Mouse (Mus musculus) subcutaneous adipose tissue, adult 2 months (tissue): ENCODE data around the gene Fut1. TPM values are rescaled to one million over a fixed set of nuclear protein-coding genes. Genes with fewer than 3 reads are reported as not detected.

Experiments
- polyA plus RNA-seq: library from polyadenylated mRNA; depleted of rRNA; stranded (reverse); fragments of >200 nt; gene quantifications from 2 replicates; pipeline ENCODE4 v1.2.3, GENCODE M21; 2012; ENCODE audit warnings: low replicate concordance; rRNA removed

Fut1 gene
- 0.07 and 0.24 TPM in 2 replicates for polyA plus RNA-seq

GRCm38 (mm10) chr7:45617042-45617695, at the start of gene Fut1:
Gene Fut1 (plus strand): TSS chr7:45617289.

GRCm38 (mm10) chr7:45570103-45570741, 46.9 kb upstream of the Fut1 start, which contains the start of gene Bcat2:
Gene Bcat2 (plus strand): TSS chr7:45570153.

GRCm38 (mm10) chr7:45621443-45621842, 4.4 kb downstream of the Fut1 start, which contains the start of gene Izumo1:
Gene Izumo1 (plus strand): TSS chr7:45621811.

GRCm38 (mm10) chr7:45627261-45627660, 10.2 kb downstream of the Fut1 start, which contains the start of gene Rasip1:
Gene Rasip1 (plus strand): TSS chr7:45627488.

GRCm38 (mm10) chr7:45639561-45640027, 22.5 kb downstream of the Fut1 start, which contains the start of gene Mamstr:
Gene Mamstr (plus strand): TSS chr7:45639977.

GRCm38 (mm10) chr7:45666161-45666560, 49.1 kb downstream of the Fut1 start, which contains the start of gene Fut2:
Gene Fut2 (minus strand): TSS chr7:45666394.

Other genes with a start within 250 kb of the Fut1 start
- gene Lin7b, start 246.7 kb upstream of the Fut1 start, polyA plus RNA-seq = 4.4 and 34.4 TPM in 2 replicates
- 195 and 299 TPM in 2 replicates for gene Snrnp70, start 221.5 kb upstream of the Fut1 start, polyA plus RNA-seq
- gene Kcna7, start 211.6 kb upstream of the Fut1 start, polyA plus RNA-seq = 0.07 and 0.18 TPM in 2 replicates
- 0.13 and 1.2 TPM in 2 replicates for gene Ntf5, start 203.6 kb upstream of the Fut1 start, polyA plus RNA-seq
- gene Lhb, start 196.5 kb upstream of the Fut1 start, polyA plus RNA-seq = not detected in 2 replicates
- gene Gys1, start 182.4 kb upstream of the Fut1 start, polyA plus RNA-seq = 95.5 and 128 TPM in 2 replicates
- 41.3 and 83.3 TPM in 2 replicates for gene Ruvbl2, start 179.2 kb upstream of the Fut1 start, polyA plus RNA-seq
- 2,999 and 3,958 TPM in 2 replicates for gene Ftl1, start 157.4 kb upstream of the Fut1 start, polyA plus RNA-seq
- 94.4 and 133 TPM in 2 replicates for gene Bax, start 150.4 kb upstream of the Fut1 start, polyA plus RNA-seq
- gene Tulp2, start 135.4 kb upstream of the Fut1 start, polyA plus RNA-seq = 0.20 and 0.76 TPM in 2 replicates
- gene Gm45808, start 130.5 kb upstream of the Fut1 start, polyA plus RNA-seq = 5.0 and 20.5 TPM in 2 replicates
- gene Dhdh, start 128.5 kb upstream of the Fut1 start, polyA plus RNA-seq = 21.6 and 53.7 TPM in 2 replicates
- 427 and 466 TPM in 2 replicates for gene Nucb1, start 106.9 kb upstream of the Fut1 start, polyA plus RNA-seq
- gene Ppp1r15a, start 91.0 kb upstream of the Fut1 start, polyA plus RNA-seq = 26.7 and 32.6 TPM in 2 replicates
- gene Plekha4, start 91.0 kb upstream of the Fut1 start, polyA plus RNA-seq = 12.8 and 21.4 TPM in 2 replicates
- 3.1 and 7.0 TPM in 2 replicates for gene Hsd17b14, start 62.4 kb upstream of the Fut1 start, polyA plus RNA-seq
- gene Bcat2, start 47.1 kb upstream of the Fut1 start, polyA plus RNA-seq = 143 and 215 TPM in 2 replicates
- 0.78 and 1.8 TPM in 2 replicates for gene Fgf21, start 1.8 kb upstream of the Fut1 start, polyA plus RNA-seq
- gene Izumo1, start 4.5 kb downstream of the Fut1 start, polyA plus RNA-seq = 0.41 and 1.0 TPM in 2 replicates
- gene Rasip1, start 10.2 kb downstream of the Fut1 start, polyA plus RNA-seq = 38.6 and 65.4 TPM in 2 replicates
- 7.2 and 11.2 TPM in 2 replicates for gene Mamstr, start 22.7 kb downstream of the Fut1 start, polyA plus RNA-seq
- 0.03 and 21.7 TPM in 2 replicates for gene Fut2, start 49.1 kb downstream of the Fut1 start, polyA plus RNA-seq
- not detected in 2 replicates for gene Ntn5, start 66.7 kb downstream of the Fut1 start, polyA plus RNA-seq
- gene Sec1, start 77.1 kb downstream of the Fut1 start, polyA plus RNA-seq = 0.23 and 0.30 TPM in 2 replicates
- gene Car11, start 82.6 kb downstream of the Fut1 start, polyA plus RNA-seq = 17.8 and 42.8 TPM in 2 replicates
- gene Dbp, start 87.8 kb downstream of the Fut1 start, polyA plus RNA-seq = 63.6 and 77.9 TPM in 2 replicates
- 753 and 1,942 TPM in 2 replicates for gene Rpl18, start 98.2 kb downstream of the Fut1 start, polyA plus RNA-seq
- gene Sphk2, start 100.7 kb downstream of the Fut1 start, polyA plus RNA-seq = 36.9 and 48.7 TPM in 2 replicates
- 0.42 and 0.51 TPM in 2 replicates for gene Fam83e, start 103.9 kb downstream of the Fut1 start, polyA plus RNA-seq
- not detected in 2 replicates for gene Spaca4, start 108.5 kb downstream of the Fut1 start, polyA plus RNA-seq
- gene Lmtk3, start 166.4 kb downstream of the Fut1 start, polyA plus RNA-seq = 0.63 and 25.3 TPM in 2 replicates
- gene Sult2b1, start 167.4 kb downstream of the Fut1 start, polyA plus RNA-seq = 0.23 and 2.8 TPM in 2 replicates
- 51.8 and 57.9 TPM in 2 replicates for gene Cyth2, start 197.3 kb downstream of the Fut1 start, polyA plus RNA-seq
- 4.8 and 23.1 TPM in 2 replicates for gene Kcnj14, start 207.5 kb downstream of the Fut1 start, polyA plus RNA-seq
- gene Grwd1, start 213.7 kb downstream of the Fut1 start, polyA plus RNA-seq = 14.7 and 32.7 TPM in 2 replicates